Mouse (Mus musculus) cerebellum, adult 2 months (tissue): ENCODE results near the gene Ell2. TPM values are rescaled to one million over a fixed set of nuclear protein-coding genes. Genes with fewer than 3 reads are reported as not detected.

Source experiments
- DNase-seq, 2 experiments: peaks; one replicate each; pipeline ENCODE4 v3.0.0; 2021
- H3K27ac ChIP-seq: fragments of 200-500 bp; 2 replicates; pipeline ENCODE4 v1.5.1; 2012; ENCODE audit warnings: low read length, control low read depth, inconsistent platforms; ENCODE audit not compliant: insufficient read depth
- H3K27me3 ChIP-seq: fragments of 200-500 bp; 2 replicates; pipeline ENCODE4 v1.6.1; 2012; ENCODE audit warnings: inconsistent platforms, mild to moderate bottlenecking, low read length, moderate library complexity; ENCODE audit not compliant: control insufficient read depth, insufficient read depth
- H3K4me1 ChIP-seq: fragments of 200-500 bp; 2 replicates; pipeline ENCODE4 v1.6.1; 2011; ENCODE audit warnings: low read length; ENCODE audit not compliant: control insufficient read depth, insufficient read depth
- H3K4me3 ChIP-seq: fragments of 200-500 bp; replicated peaks from 2 replicates; pipeline ENCODE3; 2011; ENCODE audit warnings: mild to moderate bottlenecking, low read depth, low read length, control low read depth; ENCODE audit not compliant: insufficient read depth
- CTCF ChIP-seq: fragments of 200-500 bp; IDR thresholded peaks from 2 replicates; pipeline ENCODE4 v1.5.1; 2011; ENCODE audit warnings: low read depth, mild to moderate bottlenecking, control low read depth, low read length, moderate library complexity, borderline replicate concordance; ENCODE audit not compliant: insufficient read depth
- POLR2A ChIP-seq: fragments of 200-500 bp; IDR thresholded peaks from 2 replicates; pipeline ENCODE4 v1.6.1; 2011; ENCODE audit warnings: low read length, control low read depth, borderline replicate concordance; ENCODE audit not compliant: insufficient read depth
- WGBS: fragments of 180-500 bp; shearing (Covaris S2); methylation state at CpG from one replicate; pipeline ENCODE4 v1.1.7; 2018; 5-methylcytosine and 5-hydroxymethylcytosine counted together
- polyA plus RNA-seq: library from polyadenylated mRNA; depleted of rRNA; stranded (reverse); fragments of >200 nt; gene quantifications from 2 replicates; pipeline ENCODE4 v1.2.3, GENCODE M21; 2012; rRNA removed

Ell2 gene
- polyA plus RNA-seq: 8.1 and 8.2 TPM in 2 replicates

DNA sequence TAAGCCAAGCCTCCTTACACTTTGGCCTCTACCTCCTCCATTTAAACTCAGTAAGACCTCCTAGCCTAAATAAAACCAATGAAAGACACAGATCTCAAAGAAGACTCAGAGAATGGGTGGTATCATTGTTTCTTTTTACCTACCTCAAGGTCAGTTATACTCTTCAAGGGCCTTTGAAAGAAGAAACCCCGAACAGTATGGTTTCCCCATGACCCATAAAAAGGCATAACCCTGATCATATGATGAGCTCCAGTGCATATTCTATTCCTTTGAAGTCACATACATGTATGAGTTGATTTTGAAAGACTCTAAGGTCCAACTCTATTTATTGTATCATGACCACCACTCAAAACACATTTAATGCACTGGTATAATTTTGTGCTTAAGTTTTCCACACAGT, at the start of gene Ell2:
TSS of gene Ell2 (plus strand) at position 301 of the 400 bp plus-strand sequence.
- TF ChIP-seq POLR2A (no peak), CTCF (no peak)
- no peak within 1 kb of the TSS for H3K27ac ChIP-seq
- no peaks in the 10 kb centered on the region for H3K4me1 ChIP-seq
- H3K27me3 ChIP-seq: no peaks in the 10 kb centered on the region
- peak within 1 kb of the TSS; percentile 58 for H3K4me3 ChIP-seq
- WGBS: 98% methylated on average over 1 of the region's 1 CpGs
- DNase-seq: no peak

- Histone ChIP-seq H3K4me3 (no peak overlapping the region), H3K27ac (no peak overlapping the region), H3K4me1 (no peaks in the 10 kb centered on the region), H3K27me3 (no peaks in the 10 kb centered on the region)
- TF ChIP-seq POLR2A (no peak), CTCF (no peak)
- DNase-seq: no peak
- WGBS: 37% methylated on average over 3 of the region's 3 CpGs
Measured at GRCm38 (mm10) chr13:75685438-75685837, 21.1 kb upstream of the Ell2 start.

- no peak for DNase-seq
- WGBS: 87% methylated on average over 4 of the region's 4 CpGs
- H3K4me3 ChIP-seq: no peak overlapping the region
- no peaks in the 10 kb centered on the region for H3K27me3 ChIP-seq
- H3K27ac ChIP-seq: no peak overlapping the region
- no peaks in the 10 kb centered on the region for H3K4me1 ChIP-seq
- no peak for TF ChIP-seq POLR2A
- TF ChIP-seq CTCF: no peak
Measured at GRCm38 (mm10) chr13:75686995-75687394, 19.6 kb upstream of the Ell2 start.

- Histone ChIP-seq H3K27me3 (no peaks in the 10 kb centered on the region), H3K27ac (no peak overlapping the region), H3K4me3 (no peak overlapping the region), H3K4me1 (no peaks in the 10 kb centered on the region)
- TF ChIP-seq POLR2A (no peak), CTCF (no peak)
- no peak for DNase-seq
Measured at GRCm38 (mm10) chr13:75691625-75692024, 14.9 kb upstream of the Ell2 start.

GRCm38 (mm10) chr13:75693081-75693480, 13.5 kb upstream of the Ell2 start:
- no peak for DNase-seq
- no peak overlapping the region for H3K27ac ChIP-seq
- no peaks in the 10 kb centered on the region for H3K4me1 ChIP-seq
- TF ChIP-seq CTCF (no peak), POLR2A (no peak)
- no peak overlapping the region for H3K4me3 ChIP-seq
- H3K27me3 ChIP-seq: no peaks in the 10 kb centered on the region

GRCm38 (mm10) chr13:75702814-75703213, 3.7 kb upstream of the Ell2 start:
- TF ChIP-seq POLR2A: no peak
- TF ChIP-seq CTCF: no peak

DNA sequence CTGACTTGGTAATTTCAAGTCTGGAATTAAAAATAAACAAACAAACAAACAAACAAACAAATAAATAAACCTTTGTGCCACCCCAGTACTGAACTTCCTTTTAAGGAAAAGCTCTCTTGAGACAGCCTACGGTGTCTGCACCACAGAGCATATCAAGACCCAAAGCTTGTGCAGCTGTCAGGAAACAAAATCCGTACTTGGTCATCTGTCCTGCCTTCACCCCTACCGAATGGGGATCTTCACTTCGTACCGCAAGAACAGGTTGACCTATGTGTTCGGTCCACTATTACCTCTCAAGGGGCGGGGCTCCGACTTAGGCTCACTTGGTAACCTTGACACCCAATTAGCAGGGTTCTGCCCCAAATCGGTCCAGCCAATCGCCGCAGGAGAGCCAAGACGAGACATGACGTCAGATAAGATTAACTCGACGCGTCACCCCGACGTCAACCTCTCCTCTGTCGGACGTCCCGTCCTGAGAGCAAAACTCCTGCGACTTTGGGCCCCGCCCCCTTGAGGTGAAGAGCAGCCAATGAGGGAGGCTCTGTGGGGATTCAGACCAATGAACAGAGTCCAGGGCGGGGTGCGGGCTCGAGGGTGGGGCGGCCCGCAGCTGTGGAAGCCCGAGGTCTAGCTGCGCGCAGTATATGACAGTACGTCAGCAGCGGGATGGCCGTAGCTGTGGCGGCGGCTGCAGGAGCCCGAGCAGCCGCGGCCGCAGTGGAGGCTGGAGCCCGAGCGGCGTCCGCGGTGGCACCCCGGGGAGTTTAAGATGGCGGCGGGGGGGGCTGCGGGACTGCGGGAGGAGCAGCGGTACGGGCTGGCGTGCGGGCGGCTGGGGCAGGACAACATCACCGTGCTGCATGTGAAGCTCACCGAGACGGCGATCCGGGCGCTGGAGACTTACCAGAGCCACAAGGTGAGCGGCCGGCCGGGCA, 592 bp downstream of the Ell2 start:
- Histone ChIP-seq H3K4me3 (peak overlapping the region; percentile 58), H3K4me1 (no peaks in the 10 kb centered on the region), H3K27ac (no peak overlapping the region), H3K27me3 (no peaks in the 10 kb centered on the region)
- no peak for TF ChIP-seq POLR2A
- TF ChIP-seq CTCF: no peak
- WGBS: 7% methylated on average over 64 of the region's 64 CpGs
- peak; percentile 66 to 68 for DNase-seq

More at GRCm38 (mm10) chr13:75702814-75703213, 3.7 kb upstream of the Ell2 start:
- Histone ChIP-seq H3K4me3 (no peak overlapping the region), H3K4me1 (no peaks in the 10 kb centered on the region), H3K27me3 (no peaks in the 10 kb centered on the region), H3K27ac (no peak overlapping the region)
- WGBS: 39% methylated on average over 5 of the region's 5 CpGs
- no peak for DNase-seq

DNA sequence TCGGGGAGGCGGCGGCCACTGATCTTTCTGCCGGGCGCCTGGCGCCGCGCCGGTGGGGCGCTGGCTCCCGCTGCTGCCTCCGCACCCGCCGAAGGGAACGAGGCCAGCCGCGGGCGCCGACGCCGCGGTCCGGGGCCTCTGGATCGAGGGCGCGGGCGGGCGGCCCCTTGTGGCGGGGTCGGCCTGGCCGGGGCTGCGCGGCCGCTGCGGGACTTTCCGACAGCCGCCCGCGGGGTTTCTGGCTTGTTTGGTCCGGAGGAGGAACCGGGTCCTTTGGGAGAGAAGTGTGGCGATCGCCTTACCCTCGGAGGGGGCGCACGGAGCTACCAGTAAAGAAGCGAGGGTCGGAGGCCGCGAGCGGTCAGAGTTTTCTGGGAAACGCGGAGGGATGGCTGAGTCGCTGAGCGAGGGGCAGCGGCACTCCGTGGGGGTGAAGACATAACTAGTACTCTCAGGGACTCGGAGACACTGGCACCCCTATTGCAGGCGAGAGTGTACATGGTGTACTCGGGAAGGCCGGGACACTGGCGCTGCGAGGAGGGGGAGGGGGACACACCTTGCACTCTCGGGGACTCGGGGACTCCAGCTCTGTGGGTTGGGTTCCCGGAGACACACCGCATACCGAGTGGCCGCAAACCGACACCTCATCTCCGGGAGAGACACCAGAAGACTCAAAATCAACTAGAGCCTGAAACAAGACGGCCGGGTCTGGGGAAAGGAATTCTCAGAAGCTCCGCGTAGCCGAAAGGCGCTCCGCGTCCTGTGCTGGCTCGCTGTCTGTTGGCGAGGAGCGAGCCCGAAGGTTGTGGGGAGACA, 1.5 kb downstream of the Ell2 start:
- no peaks in the 10 kb centered on the region for H3K4me1 ChIP-seq
- peak; percentile 27 to 56 for DNase-seq
- 1% methylated on average over 83 of the region's 83 CpGs for WGBS
- no peak overlapping the region for H3K27ac ChIP-seq
- no peaks in the 10 kb centered on the region for H3K27me3 ChIP-seq
- H3K4me3 ChIP-seq: peak overlapping the region; percentile 58
- no peak for TF ChIP-seq CTCF
- TF ChIP-seq POLR2A: no peak
